Mouse (Mus musculus) spleen, postnatal 36 days (tissue): ENCODE data around the gene Olfr769.
"Not testable (repeated sequence)": the region's sequence is repeated elsewhere in the genome, so short reads cannot be mapped to it uniquely, and the experiment has no call there.

Experiments
- DNase-seq, 2 experiments: peaks; one replicate each; pipeline ENCODE4 v3.0.0; 2022; ENCODE audit warnings: low spot score in 2 of 2, mixed read lengths in 1 of 2

The Olfr769 gene

GRCm38 (mm10) chr10:129117761-129118160 is at the start of gene Olfr769:
Gene Olfr769 (minus strand): TSS chr10:129117861.
- no peak for DNase-seq

GRCm38 (mm10) chr10:129164651-129165050 is 47.0 kb upstream of the Olfr769 start, which contains the start of gene Olfr771:
Gene Olfr771 (minus strand): TSS chr10:129164751.
- DNase-seq = no peak

GRCm38 (mm10) chr10:129138898-129139297 is 21.2 kb upstream of the Olfr769 start, which contains the start of gene Olfr770:
Gene Olfr770 (minus strand): TSS chr10:129138998.
- DNase-seq = no peak

GRCm38 (mm10) chr10:129115146-129115545 is 2.5 kb downstream of the Olfr769 start:
- no peak for DNase-seq

- no peak for DNase-seq
Observed at GRCm38 (mm10) chr10:129101231-129101630, 16.4 kb downstream of the Olfr769 start.

GRCm38 (mm10) chr10:129099275-129099674 is 18.4 kb downstream of the Olfr769 start, which contains the start of gene Olfr768:
Gene Olfr768 (minus strand): TSS chr10:129099375.
- DNase-seq = no peak

- not testable (repeated sequence) for DNase-seq
Observed at GRCm38 (mm10) chr10:129082810-129083209, 34.9 kb downstream of the Olfr769 start, which contains the start of gene Olfr767. Gene Olfr767 (minus strand): TSS chr10:129082910.

- no peak for DNase-seq
Observed at GRCm38 (mm10) chr10:129068877-129069276, 48.8 kb downstream of the Olfr769 start, which contains the start of gene Olfr766-ps1. Gene Olfr766-ps1 (minus strand): TSS chr10:129068977.
